Mouse (Mus musculus) frontal cortex, postnatal 25 days (tissue): ENCODE data around the gene Rhbdl1.
"Not testable (repeated sequence)": the region's sequence is repeated elsewhere in the genome, so short reads cannot be mapped to it uniquely, and the experiment has no call there.

Experiments used
- DNase-seq, 2 experiments: peaks; one replicate each; pipeline ENCODE4 v3.0.0; 2022; ENCODE audit warnings: low spot score in 2 of 2

Rhbdl1 gene

DNA sequence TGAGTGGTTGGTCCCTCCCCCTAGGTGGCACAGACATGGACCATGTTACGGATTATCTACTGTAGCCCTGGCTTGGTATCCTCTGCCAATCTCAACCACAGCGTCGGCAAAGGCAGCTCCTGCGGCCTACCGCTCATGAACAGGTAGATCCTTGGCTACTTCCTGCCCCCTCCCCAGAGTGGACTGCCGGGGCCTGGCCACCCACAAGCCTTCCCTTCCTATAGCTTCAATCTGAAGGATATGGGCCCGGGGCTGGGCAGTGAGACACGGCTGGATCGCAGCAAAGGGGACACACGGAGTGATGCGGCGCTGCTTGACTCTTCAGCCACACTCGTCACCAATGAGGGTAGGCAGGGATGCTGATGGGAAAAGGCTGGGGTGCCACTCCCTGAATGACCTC lies 10.1 kb downstream of the Rhbdl1 start:
- no peak for DNase-seq

DNA sequence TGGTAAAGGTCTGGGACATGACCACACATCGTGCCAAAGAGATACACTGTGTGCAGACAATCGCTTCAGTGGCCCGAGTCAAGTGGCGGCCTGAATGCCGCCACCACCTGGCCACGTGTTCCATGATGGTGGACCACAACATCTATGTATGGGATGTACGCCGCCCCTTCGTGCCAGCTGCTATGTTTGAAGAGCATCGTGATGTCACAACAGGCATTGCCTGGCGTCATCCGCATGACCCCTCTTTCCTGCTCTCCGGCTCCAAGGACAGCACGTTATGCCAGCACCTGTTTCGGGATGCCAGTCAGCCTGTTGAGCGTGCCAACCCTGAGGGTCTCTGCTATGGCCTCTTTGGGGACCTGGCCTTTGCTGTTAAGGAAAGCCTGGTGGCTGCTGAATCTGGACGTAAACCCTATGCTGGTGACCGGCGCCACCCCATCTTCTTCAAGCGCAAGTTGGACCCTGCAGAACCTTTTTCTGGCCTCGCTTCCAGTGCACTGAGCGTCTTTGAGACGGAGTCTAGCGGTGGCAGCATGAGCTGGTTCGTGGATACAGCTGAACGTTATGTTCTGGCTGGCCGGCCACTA lies 11.0 kb downstream of the Rhbdl1 start:
- no peak for DNase-seq

DNA sequence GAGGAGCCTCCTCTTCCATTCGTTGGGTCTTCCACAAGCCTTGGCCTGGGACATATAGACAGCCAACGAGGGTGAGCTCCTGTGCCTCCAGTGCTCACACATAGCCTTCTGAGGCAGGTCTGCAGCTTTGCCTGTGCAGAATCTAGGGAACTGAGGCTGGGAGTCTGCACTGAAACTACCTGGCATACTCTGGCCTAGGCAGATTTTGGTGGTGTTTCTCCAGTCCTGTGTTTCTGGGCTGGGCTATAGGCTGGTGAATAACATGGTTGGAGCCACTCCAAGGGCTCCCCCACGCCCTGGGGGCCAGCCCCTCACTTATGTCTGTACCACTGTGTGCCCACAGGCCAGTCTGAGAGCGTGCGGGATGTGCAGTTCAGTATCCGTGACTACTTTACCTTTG lies 11.8 kb downstream of the Rhbdl1 start:
- DNase-seq = no peak

DNA sequence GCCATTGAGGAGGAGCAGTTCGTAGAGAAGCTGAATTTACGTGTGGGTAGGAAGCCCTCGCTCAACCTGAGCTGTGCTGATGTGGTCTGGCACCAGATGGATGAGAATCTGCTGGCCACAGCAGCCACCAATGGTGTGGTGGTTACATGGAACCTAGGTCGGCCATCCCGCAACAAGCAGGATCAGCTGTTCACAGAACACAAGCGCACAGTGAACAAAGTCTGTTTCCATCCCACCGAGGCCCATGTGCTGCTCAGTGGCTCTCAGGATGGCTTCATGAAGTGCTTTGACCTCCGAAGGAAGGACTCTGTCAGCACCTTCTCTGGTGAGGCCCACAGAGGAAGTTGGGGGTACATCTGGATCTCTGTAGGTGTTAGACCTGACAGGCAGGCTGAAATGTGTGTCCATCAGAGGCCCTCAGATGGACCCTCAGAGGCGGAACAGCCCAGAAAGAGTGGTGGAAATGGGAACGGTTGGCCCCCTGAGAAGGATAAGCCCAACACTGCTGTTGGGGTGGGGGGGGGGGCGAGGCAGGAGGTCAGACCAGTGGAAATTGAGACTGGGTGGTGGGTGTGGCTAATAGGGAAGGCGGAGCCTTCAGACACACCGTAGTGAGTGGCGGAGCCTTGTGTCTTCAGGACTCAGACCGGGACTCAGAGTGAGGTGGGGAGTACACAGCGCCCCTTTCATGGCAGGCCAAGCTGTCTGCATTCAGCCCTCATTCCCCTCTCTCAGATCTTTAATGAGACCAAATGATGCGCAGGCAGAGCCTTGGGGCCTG lies 12.5 kb downstream of the Rhbdl1 start:
- DNase-seq = no peak

DNA sequence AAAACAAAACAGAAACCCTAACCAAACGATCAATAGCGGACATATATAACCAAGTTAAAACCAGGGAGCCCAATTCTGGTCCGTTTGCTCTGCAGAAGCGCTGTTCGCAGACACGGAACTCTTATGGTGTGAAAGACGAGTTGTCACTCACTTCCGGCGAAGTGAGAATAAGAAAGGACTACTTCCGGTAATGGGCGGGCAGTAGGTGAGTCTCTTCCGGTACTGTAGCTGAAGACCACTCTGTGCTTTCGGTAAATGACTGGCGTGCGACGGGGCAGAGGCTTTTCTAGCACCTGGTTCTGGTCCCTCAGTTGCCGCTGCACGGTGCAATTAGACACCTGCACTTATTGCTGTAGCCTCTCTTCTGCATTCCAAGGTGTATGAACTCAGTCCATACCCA lies 13.6 kb downstream of the Rhbdl1 start, which contains the start of gene Wdr24:
Gene Wdr24 (plus strand): TSS at position 176 of the 400 bp plus-strand sequence.
- DNase-seq = peak in 1 of 2 experiments; percentile 68

DNA sequence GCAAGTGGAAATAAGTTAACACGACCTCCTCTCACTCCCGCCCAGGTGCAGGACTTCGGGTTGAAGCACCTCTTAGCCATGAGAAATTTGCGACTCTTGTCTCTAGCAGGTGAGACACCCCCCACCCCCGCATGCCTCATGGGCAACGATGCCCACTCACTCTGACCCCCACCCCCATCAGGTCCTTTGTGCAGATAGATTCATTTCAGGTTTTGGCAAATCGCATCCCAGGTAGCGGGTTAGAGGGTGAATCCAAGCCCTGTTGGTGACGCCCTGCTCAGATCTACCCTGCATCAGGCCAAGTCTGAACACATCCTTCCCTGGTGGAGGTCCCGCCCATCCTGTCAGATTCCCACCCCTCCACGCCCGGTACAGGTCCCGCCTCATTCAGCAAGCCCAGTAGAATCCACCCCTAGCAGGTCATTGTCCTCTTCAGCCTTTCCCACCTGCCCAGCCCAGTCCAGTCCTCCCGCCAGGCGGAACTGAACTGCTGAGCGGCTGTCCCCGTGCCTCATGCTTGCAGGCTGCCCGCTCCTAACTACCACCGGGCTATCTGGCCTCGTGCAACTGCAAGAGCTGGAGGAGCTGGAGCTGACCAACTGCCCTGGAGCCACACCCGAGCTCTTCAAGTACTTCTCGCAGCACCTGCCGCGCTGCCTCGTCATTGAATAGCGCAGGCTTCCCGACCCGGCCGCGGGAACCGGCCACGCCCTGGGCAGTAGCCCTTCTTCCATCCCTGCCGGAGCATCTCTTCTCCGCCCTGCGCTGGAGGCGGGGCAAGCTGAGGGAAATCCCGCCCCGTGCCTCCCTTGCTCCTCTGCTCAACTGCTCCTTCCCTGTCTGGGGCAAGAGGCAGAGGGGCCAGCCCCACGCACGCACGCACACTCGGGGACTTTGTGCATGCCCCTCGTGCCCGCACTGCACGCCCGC lies 18.0 kb downstream of the Rhbdl1 start:
- DNase-seq = no peak

DNA sequence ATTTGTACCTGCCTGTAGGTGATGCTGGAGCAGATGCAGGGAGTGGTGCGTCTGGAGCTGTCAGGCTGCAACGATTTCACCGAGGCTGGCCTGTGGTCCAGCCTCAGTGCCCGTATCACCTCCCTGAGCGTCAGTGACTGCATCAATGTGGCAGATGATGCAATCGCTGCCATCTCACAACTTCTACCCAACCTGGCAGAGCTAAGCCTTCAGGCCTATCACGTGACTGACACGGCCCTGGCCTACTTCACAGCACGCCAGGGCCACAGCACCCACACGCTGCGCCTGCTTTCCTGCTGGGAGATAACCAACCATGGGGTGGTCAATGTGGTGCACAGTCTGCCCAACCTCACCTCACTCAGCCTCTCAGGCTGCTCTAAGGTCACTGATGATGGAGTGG lies 19.4 kb downstream of the Rhbdl1 start:
- no peak for DNase-seq

DNA sequence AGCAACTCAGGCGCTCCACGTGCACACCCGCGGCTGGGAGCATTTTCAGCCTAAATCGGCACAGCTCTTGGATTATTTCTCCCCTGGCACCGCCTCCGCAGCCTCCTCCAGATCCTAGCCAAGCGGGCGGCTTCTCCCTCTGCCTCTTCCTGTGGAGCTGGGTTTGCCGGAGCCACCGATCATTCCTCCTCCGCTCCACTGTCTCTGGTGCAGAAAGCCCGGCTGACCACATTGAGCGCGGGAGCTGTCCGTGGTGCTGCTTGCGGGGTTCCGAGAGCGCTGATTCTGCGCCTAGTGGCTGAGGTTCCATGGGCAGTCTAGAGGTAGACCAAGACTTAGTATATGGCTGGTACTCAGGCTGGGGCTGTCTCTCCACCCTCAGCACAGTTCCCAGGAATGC lies 23.6 kb downstream of the Rhbdl1 start:
- peak; percentile 65 to 74 for DNase-seq

DNA sequence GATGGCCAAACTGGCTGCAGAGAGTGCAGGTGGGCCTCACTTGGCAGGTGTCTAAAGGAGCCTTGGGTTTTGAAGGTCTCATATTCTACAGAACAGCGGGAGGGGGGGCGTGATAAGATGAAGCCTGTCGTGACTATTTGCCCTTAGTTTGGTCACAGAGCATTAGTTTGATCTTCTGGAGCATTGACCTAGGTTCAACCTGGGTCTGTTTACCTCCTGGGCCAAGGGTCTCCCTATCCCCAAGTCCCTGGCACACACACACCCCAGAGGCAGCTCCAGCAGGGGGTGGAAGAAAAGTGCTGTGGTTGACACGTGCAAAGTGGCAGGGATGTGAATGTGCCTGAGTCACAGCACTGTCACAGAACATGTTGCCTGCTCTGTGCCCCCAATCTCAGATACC lies 26.2 kb downstream of the Rhbdl1 start:
- no peak for DNase-seq

DNA sequence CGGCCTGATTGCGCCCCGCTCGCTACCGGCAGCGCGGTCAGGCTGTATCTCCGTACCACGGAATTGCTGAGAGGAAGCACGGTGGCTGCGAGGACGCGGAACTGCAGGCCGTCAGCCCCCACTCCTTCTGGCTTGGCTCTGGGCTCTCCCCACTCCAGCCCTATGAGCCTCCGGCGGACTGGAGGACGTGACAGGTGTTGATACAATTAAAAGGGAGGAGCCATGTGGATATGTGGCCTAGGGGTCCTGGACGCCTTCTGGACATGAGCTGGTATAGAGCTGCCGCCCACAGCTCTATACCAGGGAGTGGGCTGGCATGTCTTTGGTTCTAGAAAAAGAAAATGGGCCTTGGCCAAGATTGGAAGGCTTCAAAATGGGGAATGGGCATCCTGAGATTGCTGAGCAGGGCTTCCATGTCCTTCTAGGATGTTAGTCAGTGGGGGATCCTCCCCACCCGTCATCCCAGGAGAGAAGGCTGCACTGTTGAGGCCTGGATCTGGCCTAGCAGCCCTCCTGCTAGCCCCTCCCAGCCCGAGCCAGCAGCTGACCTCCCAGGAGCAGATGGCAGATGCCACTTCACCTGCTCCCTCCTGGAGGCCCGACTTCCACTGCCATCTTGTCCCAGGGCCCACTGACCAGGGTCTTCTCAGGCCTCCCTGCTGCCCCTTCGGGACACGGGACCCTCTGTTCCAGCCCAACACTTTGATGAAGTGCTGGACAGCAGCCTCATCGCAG lies 27.3 kb downstream of the Rhbdl1 start:
- no peak for DNase-seq

DNA sequence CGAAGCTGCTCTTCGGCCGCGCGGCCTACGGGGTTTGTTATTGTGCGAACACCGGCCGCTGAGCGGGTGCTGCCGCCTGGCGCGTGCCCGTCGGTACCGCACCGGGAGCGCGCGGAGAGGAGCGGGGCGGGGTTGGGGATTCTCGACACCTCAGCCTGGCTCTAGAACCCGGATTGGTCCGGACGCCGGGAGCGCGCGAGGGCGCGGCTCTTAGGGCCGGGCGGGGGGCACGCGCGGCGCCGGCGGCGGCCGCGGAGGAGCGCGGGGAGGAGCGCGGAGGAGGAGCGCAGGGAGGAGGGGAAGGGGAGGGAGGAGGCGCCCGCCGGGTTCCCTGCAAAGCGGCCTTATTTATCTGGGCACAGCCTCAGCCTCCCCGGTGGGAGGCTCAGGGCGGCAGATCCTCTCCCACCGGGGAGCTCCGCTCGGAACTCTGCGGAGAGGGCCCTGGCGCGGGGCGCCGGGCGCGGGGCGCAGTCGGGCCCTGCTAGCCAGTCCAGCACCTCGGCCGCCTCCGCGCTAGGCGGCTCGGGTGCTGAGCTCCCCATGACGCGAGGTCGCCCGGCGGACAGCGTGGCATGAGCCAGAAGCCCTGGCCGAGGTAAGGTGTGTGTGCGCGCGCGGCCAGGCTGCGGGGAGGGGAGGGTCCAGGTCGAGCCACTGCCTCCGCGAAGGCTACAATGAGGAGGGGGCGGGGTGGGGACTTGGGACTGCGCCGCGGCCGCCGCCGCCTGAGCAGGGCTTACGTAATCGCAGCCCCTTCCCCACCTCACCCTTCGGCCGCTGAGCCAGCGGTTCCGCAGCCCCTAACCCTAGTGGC lies 28.1 kb downstream of the Rhbdl1 start, which contains the start of gene Fbxl16:
Gene Fbxl16 (plus strand): TSS at position 297 of the 817 bp plus-strand sequence.
- peak; percentile 77 to 82 for DNase-seq

DNA sequence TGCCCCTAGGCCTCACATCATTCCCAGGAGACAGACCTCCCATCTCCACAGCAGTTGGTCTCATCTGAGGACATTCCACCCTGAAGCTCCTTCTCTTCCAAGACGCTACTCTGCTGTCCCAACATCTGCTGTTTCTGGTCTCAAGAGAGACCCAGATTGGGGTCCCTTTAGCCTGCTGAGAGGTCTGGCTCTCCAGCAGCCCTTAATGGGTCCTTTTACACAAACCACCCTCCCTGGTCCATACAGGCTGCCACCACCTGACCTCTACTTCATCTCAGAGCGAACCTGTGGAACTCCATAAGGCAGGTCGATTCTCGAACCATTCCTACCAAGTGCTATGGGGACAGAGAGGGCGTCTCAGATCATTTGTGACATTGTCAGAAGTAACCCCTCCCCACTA lies 29.1 kb downstream of the Rhbdl1 start:
- no peak for DNase-seq

DNA sequence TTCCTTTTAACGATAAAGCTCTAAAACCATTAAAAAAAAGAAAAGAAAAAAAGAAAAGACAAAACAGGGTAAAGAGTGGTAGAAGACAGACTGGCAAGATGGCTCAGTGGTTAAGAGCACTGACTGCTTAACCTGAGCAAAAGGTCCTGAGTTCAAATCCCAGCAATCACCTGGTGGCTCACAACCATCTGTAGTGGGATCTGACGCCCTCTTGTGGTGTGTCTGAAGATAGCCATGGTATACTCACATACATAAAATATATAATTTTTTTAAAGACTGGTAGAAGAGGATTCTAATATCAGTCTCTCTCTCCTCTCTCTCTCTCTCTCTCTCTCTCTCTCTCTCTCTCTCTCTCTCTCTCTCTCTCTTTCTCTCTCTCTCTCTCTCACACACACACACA lies 29.6 kb downstream of the Rhbdl1 start:
- not testable (repeated sequence) for DNase-seq

DNA sequence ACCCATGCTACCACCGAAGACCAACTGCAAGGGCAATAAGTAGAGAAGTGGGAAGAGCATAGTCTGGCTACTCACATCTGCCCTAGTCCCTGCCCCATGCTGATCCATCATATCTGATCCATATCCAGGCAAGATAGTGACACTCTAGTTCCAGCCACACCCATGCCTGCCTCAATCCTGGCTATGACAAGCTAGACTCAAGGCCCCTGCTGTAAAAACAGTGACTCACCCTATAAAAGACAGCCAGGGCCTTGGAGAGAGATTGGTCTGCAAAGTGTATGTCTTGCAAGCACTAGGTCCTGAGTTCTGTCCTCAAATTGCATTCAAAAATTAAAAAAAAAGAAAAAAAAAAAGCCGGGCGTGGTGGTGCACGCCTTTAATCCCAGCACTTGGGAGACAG lies 30.6 kb downstream of the Rhbdl1 start:
- no peak for DNase-seq

DNA sequence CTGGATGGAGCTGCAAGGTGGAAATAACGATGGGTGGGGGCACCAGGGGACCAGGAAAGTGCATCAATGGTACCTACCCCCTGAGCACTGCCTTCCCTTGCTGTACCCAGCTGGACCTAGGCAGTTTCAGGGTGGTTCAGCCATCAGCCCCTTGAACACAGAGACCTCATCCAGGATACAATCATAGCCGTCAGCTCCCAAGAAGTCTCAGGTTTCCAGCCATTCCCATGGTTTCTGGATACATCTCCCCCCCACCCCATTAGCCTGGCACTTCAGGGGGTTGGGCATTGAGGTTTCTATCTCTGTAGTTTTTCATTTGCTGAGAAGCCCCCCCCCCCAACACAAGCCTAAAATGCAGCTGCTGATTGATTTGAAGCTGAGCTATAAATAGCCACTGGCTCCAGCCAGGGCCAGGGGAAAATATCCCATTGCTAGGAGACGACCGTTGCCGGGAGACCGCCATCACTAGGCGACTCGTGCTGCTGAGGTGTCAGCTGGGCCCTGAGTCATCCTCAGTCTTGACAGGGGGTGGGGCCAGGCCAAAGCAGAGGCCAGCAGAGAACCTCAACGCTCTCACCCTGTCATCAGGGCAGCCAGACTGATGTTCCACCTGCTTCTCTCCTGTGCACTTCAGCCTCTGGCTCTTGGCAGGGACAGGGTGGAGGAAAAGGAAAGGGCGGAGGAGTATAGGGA lies 34.1 kb downstream of the Rhbdl1 start:
- DNase-seq = peak; percentile 62 to 63

DNA sequence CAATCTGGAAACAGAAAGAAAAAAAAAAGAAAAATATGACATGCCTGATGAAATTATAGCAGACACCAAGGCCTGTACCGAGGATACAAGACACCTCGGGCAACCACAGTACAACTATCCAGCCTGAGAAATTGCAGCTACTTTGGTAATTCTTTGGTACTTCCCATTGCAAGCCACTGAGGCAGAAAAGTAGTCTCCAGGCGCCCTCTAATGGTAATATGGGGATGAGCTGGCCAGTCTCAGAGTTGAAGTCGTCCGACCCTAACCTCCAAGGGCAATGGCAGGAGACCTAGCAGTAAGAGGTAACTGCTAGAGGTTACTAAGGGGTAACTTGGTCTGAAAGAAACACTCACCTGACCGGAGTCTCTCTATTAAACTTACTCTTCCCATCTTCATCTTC lies 36.1 kb downstream of the Rhbdl1 start:
- peak in 1 of 2 experiments; percentile 62 for DNase-seq

DNA sequence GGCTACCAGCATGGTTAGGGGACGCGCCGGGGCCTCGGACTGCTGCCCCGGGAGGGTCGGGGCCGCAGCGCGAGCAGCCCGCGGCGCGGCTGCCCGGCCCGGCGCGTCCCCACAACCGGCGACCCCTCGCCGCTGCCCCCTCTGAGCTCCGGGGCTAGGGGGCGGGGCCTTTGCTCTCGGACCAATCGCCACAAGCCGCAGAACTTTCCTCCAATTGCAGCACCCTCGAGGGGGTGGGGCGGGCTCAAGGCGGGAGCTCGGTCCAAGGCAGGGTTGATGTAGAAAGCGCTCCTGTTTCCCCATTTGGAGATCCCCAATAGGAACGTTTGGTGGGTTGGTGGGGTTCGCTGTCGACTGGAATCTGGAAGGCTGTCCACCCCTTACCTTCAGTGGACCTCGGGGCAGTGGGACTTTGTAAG lies 40.1 kb downstream of the Rhbdl1 start, which contains the start of gene Metrn:
Gene Metrn (minus strand): TSS at position 186 of the 419 bp plus-strand sequence.
- peak in 1 of 2 experiments; percentile 64 for DNase-seq

DNA sequence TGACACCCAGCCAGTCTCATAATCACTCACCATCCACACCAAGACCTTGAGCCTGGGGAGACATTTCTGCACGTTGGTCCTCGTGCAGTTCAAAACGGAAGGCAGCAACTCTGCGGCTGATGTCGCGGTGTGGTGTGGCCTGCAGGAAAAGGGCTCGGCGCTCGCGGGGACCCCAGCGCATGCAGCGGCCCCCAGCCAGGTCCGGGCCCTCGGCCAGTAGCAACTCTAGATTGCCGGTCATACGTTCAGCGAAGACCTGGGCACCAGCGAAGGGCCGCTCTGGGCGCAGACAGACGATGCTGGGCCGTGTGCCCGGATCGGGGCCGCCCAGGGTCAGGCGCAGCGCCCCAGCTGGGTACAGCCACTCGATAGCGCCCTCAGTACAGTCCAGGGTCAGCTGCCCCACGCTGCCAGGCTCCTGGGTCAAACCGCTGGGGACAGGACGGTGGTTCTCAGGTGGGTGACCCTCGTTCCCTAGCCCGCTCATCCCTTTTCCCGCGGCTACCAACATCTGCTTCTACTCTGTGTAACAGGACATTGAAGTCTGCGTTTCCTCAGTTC lies 40.8 kb downstream of the Rhbdl1 start:
- no peak for DNase-seq

DNA sequence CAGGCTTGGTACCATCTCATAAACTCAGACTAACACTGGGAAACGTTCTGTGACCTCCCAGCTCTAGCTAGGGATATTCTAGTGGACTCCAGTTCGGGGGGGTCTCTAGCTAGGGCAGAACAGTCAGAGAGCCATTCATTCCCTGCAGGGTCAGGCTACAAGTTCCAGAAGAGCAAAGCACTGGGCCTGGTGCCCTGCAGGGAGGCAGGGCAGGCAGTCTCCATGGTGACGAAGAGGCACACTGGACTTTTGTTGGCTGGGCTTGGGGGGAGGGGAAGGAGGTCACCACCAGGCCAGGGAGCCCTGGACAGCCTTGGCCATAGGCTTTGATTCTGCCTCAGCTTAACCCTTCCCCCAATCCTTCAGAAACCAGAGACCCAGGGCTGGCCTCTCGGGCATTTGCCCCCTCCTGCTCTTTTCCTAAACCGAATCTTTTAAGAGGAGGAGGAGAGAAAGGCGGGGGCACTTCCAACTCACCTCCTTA lies 41.4 kb downstream of the Rhbdl1 start, which contains the start of gene AC134908.4:
Gene AC134908.4 (minus strand): TSS at position 51 of the 484 bp plus-strand sequence.
- DNase-seq = no peak
